Mouse (Mus musculus) thymus, postnatal 25 days (tissue): ENCODE measurements around the gene Tns2.

Source experiments
- DNase-seq: peaks from one replicate; pipeline ENCODE4 v3.0.0; 2022

The Tns2 gene

GRCm38 (mm10) chr15:102092222-102092621 lies 8.0 kb upstream of the Tns2 start:
- DNase-seq = no peak

GRCm38 (mm10) chr15:102094157-102094556 lies 6.1 kb upstream of the Tns2 start:
- no peak for DNase-seq

DNA sequence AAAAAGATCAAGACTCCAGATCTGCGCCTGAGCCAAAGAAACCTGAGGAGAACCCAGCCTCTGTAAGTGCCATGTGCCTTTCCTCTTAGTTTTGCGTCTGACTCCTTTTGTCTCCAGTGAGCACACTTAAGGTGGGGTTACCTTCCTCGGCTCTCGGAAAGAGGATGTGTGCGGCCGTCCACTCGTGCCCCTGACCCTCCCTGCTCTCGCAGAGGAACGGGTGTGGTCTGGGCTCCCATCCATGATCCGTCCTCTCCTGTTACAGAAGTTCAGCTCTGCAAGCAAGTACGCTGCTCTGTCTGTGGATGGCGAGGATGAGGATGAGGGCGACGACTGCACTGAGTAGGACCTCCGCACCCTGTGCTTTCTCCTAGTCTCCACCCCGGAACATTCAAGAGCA lies 5.2 kb upstream of the Tns2 start:
- no peak for DNase-seq

DNA sequence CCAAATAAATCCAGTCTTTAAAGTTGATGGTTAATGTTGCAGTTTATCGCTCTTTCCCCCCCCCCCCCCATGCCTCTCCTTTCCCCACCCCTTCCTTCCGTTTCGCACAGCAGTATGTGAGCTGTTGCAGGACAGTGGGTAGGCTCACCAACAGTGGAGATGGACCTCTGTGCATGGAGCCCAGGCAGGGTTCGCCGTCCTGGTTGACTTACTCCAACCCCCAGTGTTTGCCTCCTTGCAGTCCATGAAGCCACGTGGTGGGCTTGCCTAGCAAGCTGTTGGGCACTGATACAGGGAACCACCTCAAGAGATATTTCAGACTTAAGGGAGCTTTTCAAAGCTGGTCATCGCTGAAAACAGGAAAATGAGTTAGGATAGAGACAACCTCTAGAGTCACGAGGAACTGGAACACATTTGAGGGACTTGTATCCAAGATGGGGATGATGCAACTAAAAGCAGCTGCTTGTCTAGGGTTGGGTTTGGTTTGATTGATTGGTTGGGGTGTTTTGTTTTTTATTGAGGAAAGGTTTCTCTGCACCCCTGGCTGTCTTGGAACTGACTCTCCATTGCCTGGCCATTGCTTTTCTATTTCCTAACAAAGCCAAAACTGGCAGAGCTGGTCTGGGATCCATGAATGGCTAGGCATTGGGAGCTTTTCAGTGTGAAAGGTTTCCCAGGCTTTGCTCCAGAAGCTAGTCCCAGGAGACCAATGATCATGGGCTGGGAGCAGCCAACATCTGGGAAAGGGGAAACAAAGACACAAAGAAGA lies 2.9 kb upstream of the Tns2 start:
- DNase-seq = no peak

- DNase-seq = no peak
Observed at GRCm38 (mm10) chr15:102097991-102098555, 2.1 kb upstream of the Tns2 start.

GRCm38 (mm10) chr15:102099260-102099659 lies 953 bp upstream of the Tns2 start:
- no peak for DNase-seq

DNA sequence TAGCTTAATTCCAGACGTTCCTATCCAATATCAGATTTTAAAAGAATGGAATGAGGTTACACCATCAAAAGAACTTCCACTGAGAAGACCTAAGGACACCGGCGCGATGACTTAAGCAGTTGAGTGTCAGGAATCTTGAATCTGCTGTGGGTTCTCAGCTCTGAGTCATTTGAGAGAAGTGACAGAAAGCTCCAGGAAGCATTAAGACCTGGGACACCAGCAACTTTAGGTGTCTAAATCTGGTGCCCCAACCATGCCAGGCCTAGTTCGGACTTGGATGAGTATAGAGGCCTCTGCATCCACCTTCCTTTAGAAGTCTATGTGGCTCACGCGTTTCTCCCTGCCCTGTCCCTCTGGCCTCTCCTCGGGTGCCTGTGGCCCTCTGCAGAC lies 447 bp upstream of the Tns2 start:
- DNase-seq = no peak

- no peak for DNase-seq
Observed at GRCm38 (mm10) chr15:102100996-102101671, 921 bp downstream of the Tns2 start.

- no peak for DNase-seq
Observed at GRCm38 (mm10) chr15:102101672-102102541, 1.7 kb downstream of the Tns2 start.

- no peak for DNase-seq
Observed at GRCm38 (mm10) chr15:102102548-102103121, 2.4 kb downstream of the Tns2 start.

- DNase-seq = no peak
Observed at GRCm38 (mm10) chr15:102103371-102103946, 3.2 kb downstream of the Tns2 start.

GRCm38 (mm10) chr15:102103947-102104555 lies 3.8 kb downstream of the Tns2 start:
- no peak for DNase-seq

- no peak for DNase-seq
Observed at GRCm38 (mm10) chr15:102105360-102105759, 5.1 kb downstream of the Tns2 start.

DNA sequence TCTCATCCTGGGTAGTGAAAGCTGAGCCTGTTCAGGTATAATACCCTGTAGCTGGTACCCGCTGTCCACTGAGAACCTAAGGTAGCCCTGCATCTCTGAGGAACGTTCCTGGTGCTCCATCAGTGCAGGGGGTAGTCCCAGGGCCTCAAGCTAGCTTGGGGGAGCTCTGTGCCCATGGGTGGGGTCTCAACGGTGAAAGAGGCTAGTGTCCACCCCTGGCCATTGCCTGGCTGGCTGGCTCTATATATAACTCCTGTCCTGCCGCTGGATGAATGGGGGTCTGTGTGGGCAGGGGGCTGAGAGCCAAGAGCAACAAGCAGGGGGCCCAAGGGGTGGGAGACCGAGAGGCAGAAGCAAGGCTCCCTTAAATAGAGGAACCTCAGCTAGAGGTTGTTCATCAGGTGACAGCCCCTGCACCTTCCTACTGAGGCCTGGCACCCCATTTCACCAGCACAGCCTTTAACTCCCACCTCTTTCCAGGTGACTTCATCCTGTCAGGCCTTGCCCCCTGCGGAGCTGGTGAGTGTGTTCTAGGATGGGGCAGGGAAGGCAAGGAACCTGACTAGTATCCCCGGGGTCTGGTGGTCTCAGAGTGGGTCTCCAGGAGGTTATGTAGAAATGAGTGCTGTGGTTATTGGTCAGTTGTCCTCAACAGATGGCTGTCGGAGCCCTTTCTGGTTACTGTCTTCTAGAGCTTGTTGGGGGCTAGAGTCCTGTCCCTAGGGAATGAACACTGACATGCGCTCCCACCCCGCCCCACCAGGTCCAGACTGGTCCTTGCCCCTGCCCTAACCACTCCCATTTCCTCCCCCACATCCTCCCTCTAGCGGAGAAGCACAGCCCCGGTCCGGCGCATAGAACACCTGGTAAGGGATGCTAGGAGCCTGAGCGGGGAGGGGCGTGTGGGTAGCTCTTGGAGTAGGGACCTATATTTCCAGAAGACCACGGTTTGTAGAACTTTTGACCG lies 5.8 kb downstream of the Tns2 start:
- DNase-seq = peak; percentile 64

DNA sequence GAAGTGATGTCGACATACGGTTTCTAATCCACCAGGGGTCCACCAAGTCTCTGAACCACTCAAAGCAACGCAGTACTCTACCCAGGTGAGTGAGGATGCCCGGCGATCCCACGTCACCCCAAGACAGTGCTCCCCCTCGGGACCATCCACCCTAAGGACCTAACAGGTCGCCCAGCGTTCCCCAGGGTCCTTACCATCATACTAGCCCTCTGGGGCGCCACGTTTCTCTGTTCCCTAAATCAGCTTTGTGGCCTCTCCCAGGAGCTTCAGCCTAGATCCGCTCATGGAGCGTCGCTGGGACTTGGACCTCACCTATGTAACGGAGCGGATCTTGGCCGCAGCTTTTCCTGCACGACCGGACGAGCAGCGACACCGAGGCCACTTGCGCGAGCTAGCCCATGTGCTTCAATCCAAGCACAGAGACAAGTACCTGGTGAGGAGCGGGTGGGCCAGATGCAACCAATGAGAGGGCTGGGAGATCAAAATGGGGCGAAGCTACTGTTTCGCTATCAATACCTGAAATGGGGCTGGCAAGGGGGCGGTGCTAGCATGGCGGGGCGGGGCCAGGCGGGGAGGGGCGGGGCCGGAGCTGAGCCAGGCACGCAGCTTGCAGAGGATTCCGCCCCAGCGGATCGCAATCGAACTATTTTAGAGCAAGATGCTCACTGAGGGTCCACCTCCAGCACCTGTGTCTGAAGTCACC lies 6.7 kb downstream of the Tns2 start:
- DNase-seq = no peak

DNA sequence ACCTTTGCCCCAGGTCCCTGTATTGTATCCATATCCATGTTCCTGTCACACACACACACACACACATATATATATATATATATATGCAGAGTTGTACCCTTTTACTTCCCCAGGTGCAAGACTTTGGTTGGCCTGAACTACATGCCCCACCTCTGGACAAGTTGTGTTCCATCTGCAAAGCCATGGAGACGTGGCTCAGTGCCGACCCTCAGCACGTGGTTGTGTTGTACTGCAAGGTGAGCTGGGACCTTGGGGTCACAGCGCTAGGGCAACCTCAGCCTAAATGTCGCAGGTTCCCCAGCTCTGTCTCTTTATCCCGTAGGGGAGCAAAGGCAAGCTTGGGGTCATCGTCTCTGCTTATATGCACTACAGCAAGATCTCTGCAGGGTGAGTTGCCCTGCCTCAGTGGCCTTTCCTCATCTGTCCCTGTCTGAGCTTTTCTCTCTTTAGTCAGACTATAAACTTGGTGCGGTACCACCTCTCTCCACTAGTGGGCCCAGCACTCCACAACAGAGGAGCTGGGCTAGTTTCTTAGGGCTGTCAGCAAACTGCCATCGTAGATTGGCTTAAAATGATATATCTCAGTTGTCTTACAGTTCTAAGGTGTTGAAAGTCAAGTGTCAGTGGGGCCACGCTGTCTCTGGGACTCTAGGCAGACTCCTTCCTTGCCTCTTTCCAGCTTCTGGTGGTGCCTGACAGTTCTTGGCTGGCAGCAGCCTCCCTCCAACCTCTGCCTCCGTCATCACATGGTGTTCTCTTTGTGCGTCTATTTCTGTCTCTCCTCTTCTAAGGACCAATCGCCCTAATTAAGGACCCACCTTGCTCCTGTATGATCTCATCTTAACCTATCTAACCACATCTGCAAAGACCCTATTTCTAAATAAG lies 7.7 kb downstream of the Tns2 start:
- DNase-seq = peak; percentile 74

GRCm38 (mm10) chr15:102108651-102109525 lies 8.7 kb downstream of the Tns2 start:
- peak; percentile 81 for DNase-seq

GRCm38 (mm10) chr15:102110271-102110670 lies 10.1 kb downstream of the Tns2 start:
- no peak for DNase-seq
